Mouse (Mus musculus): ENCODE measurements around the gene Fam83d. TPM values are rescaled to one million over a fixed set of nuclear protein-coding genes. Genes with fewer than 3 reads are reported as not detected.

Fam83d gene
- 5.9 and 13.0 TPM in 2 replicates for polyA plus RNA-seq (2015; fragmentation: Nextera tagmentation; extraction: Ambion mirVana)

- H3K27ac ChIP-seq (replicated peaks): no peak within 1 kb of the TSS
These were observed at the start of gene Fam83d for GRCm38 (mm10) chr2:158767742-158768339. Fam83d (plus strand) TSS chr2:158768093.

GRCm38 (mm10) chr2:158718816-158719549 is 48.9 kb upstream of the Fam83d start:
- Histone ChIP-seq H3K27me3 (replicated peaks) (no peaks in the 10 kb centered on the region), H3K27ac (replicated peaks) (no peak overlapping the region), H3K9me3 (replicated peaks) (no peaks in the 10 kb centered on the region), H3K4me1 (peaks cover 8% of the 10 kb centered on the region; the same call in 1 of the 2 replicates), H3K36me3 (no peaks in the 10 kb centered on the region), H3K9ac (replicated peaks) (no peak overlapping the region), H3K4me2 (no peak overlapping the region), H3K4me3 (replicated peaks) (no peak overlapping the region)
- ATAC-seq (ENCODE audit: low FRiP score): no peak
- WGBS: 90% methylated on average over 12 of the region's 12 CpGs

More at GRCm38 (mm10) chr2:158767742-158768339, at the start of gene Fam83d:
- Histone ChIP-seq H3K9me3 (replicated peaks) (no peaks in the 10 kb centered on the region), H3K36me3 (peaks cover under 1% of the 10 kb centered on the region; the same call in 1 of the 2 replicates), H3K27me3 (replicated peaks) (0 out of 2 replicates have a peak, but pooled peaks cover 6% of the 10 kb centered on the region), H3K4me2 (peak within 1 kb of the TSS; percentile 100), H3K4me3 (replicated peaks) (peak within 1 kb of the TSS; percentile 58), H3K4me1 (peaks cover 38% of the 10 kb centered on the region), H3K9ac (replicated peaks) (peak within 1 kb of the TSS; percentile 48)
- ATAC-seq (ENCODE audit: low FRiP score): peak; percentile 98
- under 1% methylated on average over 46 of the region's 48 CpGs for WGBS

GRCm38 (mm10) chr2:158720715-158721370 is 47.0 kb upstream of the Fam83d start:
- H3K27ac ChIP-seq (replicated peaks): no peak overlapping the region
- no peak overlapping the region for H3K4me2 ChIP-seq
- no peaks in the 10 kb centered on the region for H3K9me3 ChIP-seq (replicated peaks)
- ATAC-seq (ENCODE audit: low FRiP score): no peak
- 67% methylated on average over 16 of the region's 16 CpGs for WGBS
- no peaks in the 10 kb centered on the region for H3K36me3 ChIP-seq
- H3K4me1 ChIP-seq: peaks cover 8% of the 10 kb centered on the region; the same call in 1 of the 2 replicates
- no peak overlapping the region for H3K9ac ChIP-seq (replicated peaks)
- no peaks in the 10 kb centered on the region for H3K27me3 ChIP-seq (replicated peaks)
- no peak overlapping the region for H3K4me3 ChIP-seq (replicated peaks)

GRCm38 (mm10) chr2:158721481-158721880 is 46.4 kb upstream of the Fam83d start:
- Histone ChIP-seq H3K4me1 (peaks cover 5% of the 10 kb centered on the region; the same call in 1 of the 2 replicates), H3K9ac (replicated peaks) (no peak overlapping the region), H3K36me3 (no peaks in the 10 kb centered on the region), H3K4me2 (no peak overlapping the region), H3K27ac (replicated peaks) (no peak overlapping the region), H3K9me3 (replicated peaks) (no peaks in the 10 kb centered on the region), H3K27me3 (replicated peaks) (no peaks in the 10 kb centered on the region), H3K4me3 (replicated peaks) (no peak overlapping the region)
- ATAC-seq (ENCODE audit: low FRiP score): no peak
- 41% methylated on average over 3 of the region's 3 CpGs for WGBS

GRCm38 (mm10) chr2:158722135-158722534 is 45.8 kb upstream of the Fam83d start:
- peaks cover 5% of the 10 kb centered on the region; the same call in 1 of the 2 replicates for H3K4me1 ChIP-seq
- H3K27me3 ChIP-seq (replicated peaks): no peaks in the 10 kb centered on the region
- no peak overlapping the region for H3K4me2 ChIP-seq
- H3K4me3 ChIP-seq (replicated peaks): no peak overlapping the region
- no peaks in the 10 kb centered on the region for H3K36me3 ChIP-seq
- ATAC-seq (ENCODE audit: low FRiP score): no peak
- 92% methylated on average over 4 of the region's 4 CpGs for WGBS
- H3K9me3 ChIP-seq (replicated peaks): no peaks in the 10 kb centered on the region
- H3K9ac ChIP-seq (replicated peaks): no peak overlapping the region
- no peak overlapping the region for H3K27ac ChIP-seq (replicated peaks)

DNA sequence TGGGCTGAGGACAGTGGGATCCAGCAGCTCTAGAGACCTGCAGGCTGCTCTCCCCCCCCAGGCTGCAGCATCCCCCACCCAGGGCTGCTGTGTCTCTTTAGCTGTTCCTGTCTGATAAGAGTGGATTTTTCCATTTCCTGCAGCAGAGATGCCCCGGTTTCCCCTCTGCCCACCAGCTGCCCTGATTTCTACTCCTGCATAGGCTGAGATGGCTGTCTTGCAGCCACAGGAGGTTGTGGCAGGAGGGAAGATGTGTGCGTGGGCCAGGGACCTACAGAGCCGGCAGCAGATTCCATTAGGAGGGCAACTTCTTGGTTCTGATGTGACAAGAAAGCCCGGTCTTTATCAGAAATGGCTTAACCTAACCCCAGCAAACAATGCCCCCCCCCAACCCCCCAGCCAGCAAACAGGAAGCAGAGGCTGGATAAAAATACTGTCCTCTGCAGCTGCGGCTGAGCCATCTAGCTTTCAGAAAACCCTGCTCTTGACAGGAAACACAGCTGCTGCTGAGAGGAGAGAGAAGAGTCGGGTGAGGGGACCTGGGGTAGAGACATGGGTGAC is 44.8 kb upstream of the Fam83d start:
- Histone ChIP-seq H3K9me3 (replicated peaks) (no peaks in the 10 kb centered on the region), H3K36me3 (no peaks in the 10 kb centered on the region), H3K4me1 (peaks cover 5% of the 10 kb centered on the region; the same call in 1 of the 2 replicates), H3K4me3 (replicated peaks) (no peak overlapping the region), H3K27me3 (replicated peaks) (no peaks in the 10 kb centered on the region), H3K4me2 (no peak overlapping the region), H3K27ac (replicated peaks) (0 out of 2 replicates have a peak overlapping the region, but pooled peaks have one; percentile 2), H3K9ac (replicated peaks) (no peak overlapping the region)
- no peak for ATAC-seq (ENCODE audit: low FRiP score)
- 65% methylated on average over 6 of the region's 6 CpGs for WGBS

DNA sequence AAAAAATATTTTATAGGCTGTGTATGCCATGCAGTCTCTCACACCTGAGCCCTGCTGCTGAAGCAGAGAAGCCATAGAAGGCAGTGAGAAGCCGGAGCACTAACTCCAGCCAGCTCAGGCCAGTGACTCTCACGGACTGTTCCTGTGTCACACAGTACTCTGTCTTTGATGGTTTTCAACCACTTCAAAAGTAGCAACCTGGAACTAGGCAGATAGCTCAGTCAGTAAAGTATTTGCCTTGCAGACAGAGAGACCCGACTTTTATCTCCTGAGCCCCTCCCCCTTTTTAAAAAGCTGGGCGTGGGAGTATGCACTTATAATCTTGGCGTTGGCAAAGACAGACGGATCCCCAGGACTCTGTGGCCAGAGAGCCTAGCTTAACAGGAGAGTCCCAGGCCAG is 44.1 kb upstream of the Fam83d start:
- 57% methylated on average over 6 of the region's 6 CpGs for WGBS
- ATAC-seq (ENCODE audit: low FRiP score): no peak
- H3K27ac ChIP-seq (replicated peaks): no peak overlapping the region
- H3K9me3 ChIP-seq (replicated peaks): no peaks in the 10 kb centered on the region
- no peaks in the 10 kb centered on the region for H3K36me3 ChIP-seq
- H3K4me2 ChIP-seq: no peak overlapping the region
- H3K4me3 ChIP-seq (replicated peaks): no peak overlapping the region
- no peaks in the 10 kb centered on the region for H3K27me3 ChIP-seq (replicated peaks)
- no peak overlapping the region for H3K9ac ChIP-seq (replicated peaks)
- H3K4me1 ChIP-seq: peaks cover 5% of the 10 kb centered on the region; the same call in 1 of the 2 replicates

DNA sequence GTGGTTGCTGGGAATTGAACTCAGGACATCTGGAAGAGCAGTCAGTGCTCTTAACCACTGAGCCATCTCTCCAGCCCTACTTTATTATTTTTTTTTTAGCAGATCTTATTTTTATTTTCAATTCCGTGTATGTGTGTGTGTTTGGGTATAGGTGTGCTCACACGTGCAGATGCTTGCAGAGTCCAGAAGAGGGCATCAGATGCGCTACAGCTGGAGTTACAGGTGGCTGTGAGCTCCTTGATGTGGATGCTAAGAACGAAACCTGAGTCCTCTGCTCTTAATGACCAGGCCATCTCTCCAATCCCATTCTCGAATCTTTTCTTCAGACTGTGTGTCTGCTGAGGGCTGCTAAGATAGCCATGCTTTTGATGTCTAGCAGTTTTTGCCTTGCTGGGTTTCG is 41.6 kb upstream of the Fam83d start:
- Histone ChIP-seq H3K4me2 (no peak overlapping the region), H3K4me3 (replicated peaks) (no peak overlapping the region), H3K27ac (replicated peaks) (no peak overlapping the region), H3K9ac (replicated peaks) (no peak overlapping the region), H3K36me3 (no peaks in the 10 kb centered on the region), H3K4me1 (peaks cover 3% of the 10 kb centered on the region; the same call in 1 of the 2 replicates), H3K9me3 (replicated peaks) (no peaks in the 10 kb centered on the region), H3K27me3 (replicated peaks) (no peaks in the 10 kb centered on the region)
- 71% methylated on average over 6 of the region's 6 CpGs for WGBS
- ATAC-seq (ENCODE audit: low FRiP score): no peak

DNA sequence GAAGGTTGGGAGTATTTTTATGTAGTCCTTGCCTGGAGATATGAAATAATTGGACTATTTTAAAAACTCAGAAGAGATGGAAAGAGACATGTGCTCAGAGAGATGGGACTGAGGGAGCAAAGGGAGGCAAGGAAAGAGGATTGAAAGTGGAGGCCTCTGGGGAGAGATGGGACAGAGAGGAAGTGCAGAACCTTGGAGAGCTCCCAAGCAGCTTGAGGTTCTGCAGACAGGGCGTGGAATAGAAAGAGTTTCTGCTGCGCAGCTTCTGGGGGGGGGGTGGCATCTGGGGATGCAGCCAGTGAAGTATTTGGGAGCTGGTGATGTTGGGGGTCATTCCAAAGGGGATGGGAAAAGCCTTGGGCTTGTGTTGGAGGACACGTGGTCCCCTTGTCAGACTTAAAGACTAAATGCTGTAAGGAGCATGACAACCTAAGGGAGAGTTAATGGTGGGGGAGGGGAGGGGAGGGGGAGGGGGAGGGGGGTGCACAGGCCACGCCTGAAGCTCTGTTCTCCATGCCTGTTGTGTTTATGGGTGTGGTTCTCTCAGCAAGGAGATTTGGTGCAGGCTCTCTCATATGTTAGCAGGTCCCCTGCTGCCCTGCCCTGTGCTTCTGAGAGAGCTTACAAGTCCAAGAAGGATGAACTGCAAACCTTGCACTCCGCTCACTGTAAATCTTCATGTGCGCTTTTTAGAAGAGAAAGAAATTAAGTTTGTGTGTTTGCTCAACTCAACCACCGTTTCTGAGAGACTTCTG is 39.7 kb upstream of the Fam83d start:
- Histone ChIP-seq H3K9me3 (replicated peaks) (no peaks in the 10 kb centered on the region), H3K36me3 (no peaks in the 10 kb centered on the region), H3K27ac (replicated peaks) (no peak overlapping the region), H3K4me1 (no peaks in the 10 kb centered on the region), H3K4me2 (no peak overlapping the region), H3K4me3 (replicated peaks) (no peak overlapping the region), H3K27me3 (replicated peaks) (no peaks in the 10 kb centered on the region), H3K9ac (replicated peaks) (no peak overlapping the region)
- no peak for ATAC-seq (ENCODE audit: low FRiP score)
- whole genome bisulfite sequencing: 50% methylated on average over 7 of the region's 7 CpGs

GRCm38 (mm10) chr2:158730896-158731295 is 37.0 kb upstream of the Fam83d start:
- Histone ChIP-seq H3K36me3 (no peaks in the 10 kb centered on the region), H3K4me1 (peaks cover 4% of the 10 kb centered on the region), H3K27ac (replicated peaks) (no peak overlapping the region), H3K4me3 (replicated peaks) (no peak overlapping the region), H3K9me3 (replicated peaks) (no peaks in the 10 kb centered on the region), H3K27me3 (replicated peaks) (no peaks in the 10 kb centered on the region), H3K9ac (replicated peaks) (no peak overlapping the region), H3K4me2 (no peak overlapping the region)
- ATAC-seq (ENCODE audit: low FRiP score): no peak
- WGBS: 78% methylated on average over 3 of the region's 3 CpGs

GRCm38 (mm10) chr2:158732521-158732920 is 35.4 kb upstream of the Fam83d start:
- ATAC-seq (ENCODE audit: low FRiP score): no peak
- H3K9ac ChIP-seq (replicated peaks): no peak overlapping the region

More at GRCm38 (mm10) chr2:158732521-158732920, 35.4 kb upstream of the Fam83d start:
- Histone ChIP-seq H3K9me3 (replicated peaks) (no peaks in the 10 kb centered on the region), H3K36me3 (no peaks in the 10 kb centered on the region), H3K27ac (replicated peaks) (no peak overlapping the region), H3K27me3 (replicated peaks) (no peaks in the 10 kb centered on the region), H3K4me3 (replicated peaks) (no peak overlapping the region), H3K4me1 (peaks cover 4% of the 10 kb centered on the region), H3K4me2 (no peak overlapping the region)
- WGBS: 86% methylated on average over 9 of the region's 9 CpGs
